Mouse (Mus musculus): ENCODE results near the gene Fads6. TPM values are rescaled to one million over a fixed set of nuclear protein-coding genes. Genes with fewer than 3 reads are reported as not detected.
A peak's percentile ranks its signal among the peaks of the same experiment; 100 is the strongest.

Fads6 gene
- polyA plus RNA-seq, 1 experiment from 2014 or later = 0.32 TPM

- Histone ChIP-seq H3K9me3 (ENCODE audit: control insufficient read depth, low read length) (no peaks in the 10 kb centered on the region), H3K4me1 (ENCODE audit: control insufficient read depth, insufficient read depth, low read length) (peaks cover 10% of the 10 kb centered on the region; the same call in 1 of the 2 replicates), H3K27ac (ENCODE audit: low read depth, low read length) (no peak overlapping the region), H3K9ac (ENCODE audit: low read depth, low read length) (no peak overlapping the region), H3K4me3 (ENCODE audit: low read length) (no peak overlapping the region), H3K36me3 (ENCODE audit: control insufficient read depth, insufficient read depth, low read length) (no peaks in the 10 kb centered on the region), H3K27me3 (ENCODE audit: control insufficient read depth, insufficient read depth, low read length) (peaks cover 92% of the 10 kb centered on the region), H3K4me2 (replicated peaks; ENCODE audit: low read depth, low read length) (no peak overlapping the region)
- WGBS = 66% methylated on average over 7 of the region's 7 CpGs
- ATAC-seq (ENCODE audit: low FRiP score, low TSS enrichment) = no peak
Measured at GRCm38 (mm10) chr11:115264136-115264861, 33.2 kb downstream of the Fads6 start.

- H3K9me3 ChIP-seq (ENCODE audit: control insufficient read depth, low read length) = no peaks in the 10 kb centered on the region
- H3K27ac ChIP-seq (ENCODE audit: low read depth, low read length) = no peak overlapping the region
- ATAC-seq (ENCODE audit: low FRiP score, low TSS enrichment) = no peak
- H3K4me3 ChIP-seq (ENCODE audit: low read length) = no peak overlapping the region
- WGBS = 79% methylated on average over 11 of the region's 11 CpGs
- H3K9ac ChIP-seq (ENCODE audit: low read depth, low read length) = no peak overlapping the region
- no peaks in the 10 kb centered on the region for H3K36me3 ChIP-seq (ENCODE audit: control insufficient read depth, insufficient read depth, low read length)
- H3K4me2 ChIP-seq (replicated peaks; ENCODE audit: low read depth, low read length) = no peak overlapping the region
- H3K4me1 ChIP-seq (ENCODE audit: control insufficient read depth, insufficient read depth, low read length) = peaks cover 10% of the 10 kb centered on the region; the same call in 1 of the 2 replicates
- H3K27me3 ChIP-seq (ENCODE audit: control insufficient read depth, insufficient read depth, low read length) = peaks cover 92% of the 10 kb centered on the region
Measured at GRCm38 (mm10) chr11:115262954-115263353, 34.5 kb downstream of the Fads6 start.

GRCm38 (mm10) chr11:115259134-115259533 is 38.3 kb downstream of the Fads6 start:
- Histone ChIP-seq H3K27me3 (ENCODE audit: control insufficient read depth, insufficient read depth, low read length) (peaks cover 85% of the 10 kb centered on the region), H3K9me3 (ENCODE audit: control insufficient read depth, low read length) (no peaks in the 10 kb centered on the region), H3K9ac (ENCODE audit: low read depth, low read length) (no peak overlapping the region), H3K36me3 (ENCODE audit: control insufficient read depth, insufficient read depth, low read length) (no peaks in the 10 kb centered on the region), H3K4me1 (ENCODE audit: control insufficient read depth, insufficient read depth, low read length) (no peaks in the 10 kb centered on the region), H3K4me2 (replicated peaks; ENCODE audit: low read depth, low read length) (no peak overlapping the region), H3K4me3 (ENCODE audit: low read length) (no peak overlapping the region), H3K27ac (ENCODE audit: low read depth, low read length) (no peak overlapping the region)
- 37% methylated on average over 4 of the region's 4 CpGs for WGBS
- ATAC-seq (ENCODE audit: low FRiP score, low TSS enrichment) = no peak

GRCm38 (mm10) chr11:115257775-115258510 is 39.5 kb downstream of the Fads6 start:
- Histone ChIP-seq H3K4me1 (ENCODE audit: control insufficient read depth, insufficient read depth, low read length) (no peaks in the 10 kb centered on the region), H3K9ac (ENCODE audit: low read depth, low read length) (no peak overlapping the region), H3K27ac (ENCODE audit: low read depth, low read length) (no peak overlapping the region), H3K4me2 (replicated peaks; ENCODE audit: low read depth, low read length) (peak overlapping the region; percentile 15; the same call in 1 of the 2 replicates), H3K9me3 (ENCODE audit: control insufficient read depth, low read length) (no peaks in the 10 kb centered on the region), H3K4me3 (ENCODE audit: low read length) (peak overlapping the region; percentile 13), H3K27me3 (ENCODE audit: control insufficient read depth, insufficient read depth, low read length) (peaks cover 80% of the 10 kb centered on the region), H3K36me3 (ENCODE audit: control insufficient read depth, insufficient read depth, low read length) (no peaks in the 10 kb centered on the region)
- 18% methylated on average over 49 of the region's 59 CpGs for WGBS
- 0 out of 2 replicates have a peak, but pooled peaks have one; percentile 14 for ATAC-seq (ENCODE audit: low FRiP score, low TSS enrichment)

- no peak overlapping the region for H3K4me3 ChIP-seq (ENCODE audit: low read length)
- peaks cover 8% of the 10 kb centered on the region; the same call in 1 of the 2 replicates for H3K4me1 ChIP-seq (ENCODE audit: control insufficient read depth, insufficient read depth, low read length)
- peaks cover 81% of the 10 kb centered on the region for H3K27me3 ChIP-seq (ENCODE audit: control insufficient read depth, insufficient read depth, low read length)
- H3K4me2 ChIP-seq (replicated peaks; ENCODE audit: low read depth, low read length) = no peak overlapping the region
- no peak overlapping the region for H3K9ac ChIP-seq (ENCODE audit: low read depth, low read length)
- H3K9me3 ChIP-seq (ENCODE audit: control insufficient read depth, low read length) = no peaks in the 10 kb centered on the region
- no peak for ATAC-seq (ENCODE audit: low FRiP score, low TSS enrichment)
- no peaks in the 10 kb centered on the region for H3K36me3 ChIP-seq (ENCODE audit: control insufficient read depth, insufficient read depth, low read length)
- 51% methylated on average over 3 of the region's 3 CpGs for WGBS
- no peak overlapping the region for H3K27ac ChIP-seq (ENCODE audit: low read depth, low read length)
Measured at GRCm38 (mm10) chr11:115251258-115251657, 46.2 kb downstream of the Fads6 start.

GRCm38 (mm10) chr11:115250405-115251090 is 46.9 kb downstream of the Fads6 start:
- Histone ChIP-seq H3K9ac (ENCODE audit: low read depth, low read length) (no peak overlapping the region), H3K4me2 (replicated peaks; ENCODE audit: low read depth, low read length) (peak overlapping the region; percentile 65), H3K4me3 (ENCODE audit: low read length) (peak overlapping the region; percentile 42), H3K4me1 (ENCODE audit: control insufficient read depth, insufficient read depth, low read length) (peaks cover 13% of the 10 kb centered on the region; the same call in 1 of the 2 replicates), H3K27me3 (ENCODE audit: control insufficient read depth, insufficient read depth, low read length) (peaks cover 76% of the 10 kb centered on the region), H3K9me3 (ENCODE audit: control insufficient read depth, low read length) (no peaks in the 10 kb centered on the region), H3K36me3 (ENCODE audit: control insufficient read depth, insufficient read depth, low read length) (no peaks in the 10 kb centered on the region), H3K27ac (ENCODE audit: low read depth, low read length) (no peak overlapping the region)
- ATAC-seq (ENCODE audit: low FRiP score, low TSS enrichment) = no peak
- 1% methylated on average over 36 of the region's 36 CpGs for WGBS

GRCm38 (mm10) chr11:115249721-115250404 is 47.6 kb downstream of the Fads6 start:
- peak overlapping the region; percentile 42 for H3K4me3 ChIP-seq (ENCODE audit: low read length)
- no peaks in the 10 kb centered on the region; the same call in 1 of the 2 replicates for H3K36me3 ChIP-seq (ENCODE audit: control insufficient read depth, insufficient read depth, low read length)
- H3K4me2 ChIP-seq (replicated peaks; ENCODE audit: low read depth, low read length) = peak overlapping the region; percentile 65
- no peak overlapping the region for H3K9ac ChIP-seq (ENCODE audit: low read depth, low read length)
- WGBS = 3% methylated on average over 63 of the region's 63 CpGs
- peaks cover 70% of the 10 kb centered on the region for H3K27me3 ChIP-seq (ENCODE audit: control insufficient read depth, insufficient read depth, low read length)
- peaks cover 16% of the 10 kb centered on the region; the same call in 1 of the 2 replicates for H3K4me1 ChIP-seq (ENCODE audit: control insufficient read depth, insufficient read depth, low read length)
- H3K27ac ChIP-seq (ENCODE audit: low read depth, low read length) = no peak overlapping the region
- no peaks in the 10 kb centered on the region for H3K9me3 ChIP-seq (ENCODE audit: control insufficient read depth, low read length)
- ATAC-seq (ENCODE audit: low FRiP score, low TSS enrichment) = no peak

GRCm38 (mm10) chr11:115247945-115248344 is 49.5 kb downstream of the Fads6 start:
- H3K27me3 ChIP-seq (ENCODE audit: control insufficient read depth, insufficient read depth, low read length) = peaks cover 63% of the 10 kb centered on the region
- no peak overlapping the region for H3K27ac ChIP-seq (ENCODE audit: low read depth, low read length)
- peaks cover 3% of the 10 kb centered on the region for H3K36me3 ChIP-seq (ENCODE audit: control insufficient read depth, insufficient read depth, low read length)
- no peak overlapping the region for H3K4me3 ChIP-seq (ENCODE audit: low read length)
- H3K9ac ChIP-seq (ENCODE audit: low read depth, low read length) = no peak overlapping the region
- H3K4me2 ChIP-seq (replicated peaks; ENCODE audit: low read depth, low read length) = no peak overlapping the region
- no peak for ATAC-seq (ENCODE audit: low FRiP score, low TSS enrichment)
- H3K9me3 ChIP-seq (ENCODE audit: control insufficient read depth, low read length) = no peaks in the 10 kb centered on the region
- 69% methylated on average over 6 of the region's 6 CpGs for WGBS
- H3K4me1 ChIP-seq (ENCODE audit: control insufficient read depth, insufficient read depth, low read length) = peaks cover 21% of the 10 kb centered on the region; the same call in 1 of the 2 replicates
